Mouse (Mus musculus) liver, embryonic 13.5 days (tissue): ENCODE measurements at regions not wholly inside any gene's neighbourhood (a gene's known extent, or its start where the extent isn't known, plus 50 kb on each side); places are given as distances from the start of the nearest gene placed in this dataset.

ENCODE experiments used
- ATAC-seq: fragments of 200-750 bp; cut with Nextera tagmentation; 2 replicates; pipeline ENCODE4 v1.8.0; 2017; ENCODE audit warnings: low read depth, mild to moderate bottlenecking, moderate number of reproducible peaks, moderate library complexity
- DNase-seq: peaks from one replicate; pipeline ENCODE4 v3.0.0; 2022
- H3K27ac ChIP-seq: fragments of 300-500 bp; sonication (generic); 2 replicates; pipeline ENCODE4 v1.5.1; 2015; ENCODE audit warnings: moderate library complexity, mild to moderate bottlenecking, inconsistent platforms
- H3K27me3 ChIP-seq: fragments of 300-500 bp; sonication (generic); 2 replicates; pipeline ENCODE4 v1.6.1; 2015; ENCODE audit warnings: mild to moderate bottlenecking, inconsistent platforms
- H3K36me3 ChIP-seq: fragments of 300-500 bp; sonication (generic); 2 replicates; pipeline ENCODE4 v1.6.1; 2015; ENCODE audit warnings: mild to moderate bottlenecking, inconsistent platforms
- H3K4me1 ChIP-seq: fragments of 300-500 bp; sonication (generic); replicated peaks from 2 replicates; pipeline ENCODE4 v1.6.1; 2015; ENCODE audit warnings: inconsistent platforms
- H3K4me2 ChIP-seq: fragments of 300-500 bp; sonication (generic); 2 replicates; pipeline ENCODE4 v1.6.1; 2015; ENCODE audit warnings: inconsistent platforms, mild to moderate bottlenecking, moderate library complexity
- H3K4me3 ChIP-seq: fragments of 300-500 bp; sonication (generic); replicated peaks from 2 replicates; pipeline ENCODE4 v1.5.1; 2015; ENCODE audit warnings: mild to moderate bottlenecking, inconsistent platforms
- H3K9ac ChIP-seq: fragments of 300-500 bp; sonication (generic); 2 replicates; pipeline ENCODE4 v1.6.1; 2015; ENCODE audit warnings: mild to moderate bottlenecking, inconsistent platforms
- H3K9me3 ChIP-seq: fragments of 300-500 bp; sonication (generic); replicated peaks from 2 replicates; pipeline ENCODE4 v1.6.1; 2016; ENCODE audit warnings: inconsistent platforms
- WGBS: fragments of 180-500 bp; shearing (Covaris S2); methylation state at CpG from one replicate; pipeline ENCODE4 v1.1.7; 2015; ENCODE audit not compliant: insufficient replicate concordance; 5-methylcytosine and 5-hydroxymethylcytosine counted together

GRCm38 (mm10) chr3:149805345-149805744, 815.0 kb upstream of the Adgrl2 start:
- WGBS: 69% methylated on average over 6 of the region's 6 CpGs
- DNase-seq: no peak
- no peak overlapping the region for H3K4me2 ChIP-seq
- H3K9me3 ChIP-seq: no peaks in the 10 kb centered on the region
- ATAC-seq: no peak
- no peak overlapping the region for H3K9ac ChIP-seq
- no peak overlapping the region for H3K4me3 ChIP-seq
- H3K27ac ChIP-seq: no peak overlapping the region
- H3K27me3 ChIP-seq: no peaks in the 10 kb centered on the region
- no peaks in the 10 kb centered on the region for H3K36me3 ChIP-seq
- H3K4me1 ChIP-seq: no peaks in the 10 kb centered on the region

GRCm38 (mm10) chr3:149796123-149796522, 805.8 kb upstream of the Adgrl2 start:
- Histone ChIP-seq H3K9me3 (no peaks in the 10 kb centered on the region), H3K27me3 (no peaks in the 10 kb centered on the region), H3K4me3 (no peak overlapping the region), H3K27ac (no peak overlapping the region), H3K9ac (no peak overlapping the region), H3K4me2 (no peak overlapping the region), H3K36me3 (no peaks in the 10 kb centered on the region), H3K4me1 (no peaks in the 10 kb centered on the region)
- 33% methylated on average over 2 of the region's 2 CpGs for WGBS
- DNase-seq: no peak
- no peak for ATAC-seq

GRCm38 (mm10) chr3:149791593-149791992, 801.2 kb upstream of the Adgrl2 start:
- Histone ChIP-seq H3K9ac (no peak overlapping the region), H3K4me1 (no peaks in the 10 kb centered on the region), H3K27ac (no peak overlapping the region), H3K9me3 (no peaks in the 10 kb centered on the region), H3K36me3 (no peaks in the 10 kb centered on the region), H3K4me2 (no peak overlapping the region), H3K4me3 (no peak overlapping the region), H3K27me3 (no peaks in the 10 kb centered on the region)
- DNase-seq (no peak), ATAC-seq (no peak)
- 60% methylated on average over 2 of the region's 2 CpGs for WGBS

- Histone ChIP-seq H3K4me2 (no peak overlapping the region), H3K27me3 (no peaks in the 10 kb centered on the region), H3K4me3 (no peak overlapping the region), H3K4me1 (no peaks in the 10 kb centered on the region), H3K9ac (no peak overlapping the region), H3K9me3 (no peaks in the 10 kb centered on the region), H3K36me3 (no peaks in the 10 kb centered on the region), H3K27ac (no peak overlapping the region)
- DNase-seq (no peak), ATAC-seq (no peak)
- WGBS: 51% methylated on average over 2 of the region's 2 CpGs
These were observed 795.7 kb upstream of the Adgrl2 start for GRCm38 (mm10) chr3:149786096-149786495.

- WGBS: 59% methylated on average over 2 of the region's 2 CpGs
- H3K36me3 ChIP-seq: no peaks in the 10 kb centered on the region
- ATAC-seq (no peak), DNase-seq (no peak)
- H3K27ac ChIP-seq: no peak overlapping the region
- H3K9me3 ChIP-seq: no peaks in the 10 kb centered on the region
- H3K4me1 ChIP-seq: no peaks in the 10 kb centered on the region
- H3K27me3 ChIP-seq: no peaks in the 10 kb centered on the region
- H3K9ac ChIP-seq: no peak overlapping the region
- H3K4me3 ChIP-seq: no peak overlapping the region
- no peak overlapping the region for H3K4me2 ChIP-seq
These were observed 793.7 kb upstream of the Adgrl2 start for GRCm38 (mm10) chr3:149783903-149784608.

- Histone ChIP-seq H3K9ac (no peak overlapping the region), H3K4me1 (no peaks in the 10 kb centered on the region), H3K4me3 (no peak overlapping the region), H3K36me3 (no peaks in the 10 kb centered on the region), H3K9me3 (no peaks in the 10 kb centered on the region), H3K4me2 (no peak overlapping the region), H3K27me3 (no peaks in the 10 kb centered on the region), H3K27ac (no peak overlapping the region)
- 70% methylated on average over 2 of the region's 2 CpGs for WGBS
- DNase-seq: no peak
- ATAC-seq: no peak
These were observed 777.6 kb upstream of the Adgrl2 start for GRCm38 (mm10) chr3:149767847-149768421.

- no peak for DNase-seq
- WGBS: 65% methylated on average over 2 of the region's 2 CpGs
- no peak overlapping the region for H3K4me3 ChIP-seq
These were observed 770.9 kb upstream of the Adgrl2 start for GRCm38 (mm10) chr3:149761245-149761644.

GRCm38 (mm10) chr3:149757910-149758592, 767.7 kb upstream of the Adgrl2 start:
- no peak overlapping the region for H3K27ac ChIP-seq
- no peak overlapping the region for H3K4me3 ChIP-seq
- no peak overlapping the region for H3K4me2 ChIP-seq
- ATAC-seq (no peak), DNase-seq (no peak)
- no peaks in the 10 kb centered on the region for H3K9me3 ChIP-seq
- no peaks in the 10 kb centered on the region for H3K27me3 ChIP-seq
- H3K4me1 ChIP-seq: no peaks in the 10 kb centered on the region
- WGBS: 58% methylated on average over 6 of the region's 6 CpGs
- no peaks in the 10 kb centered on the region for H3K36me3 ChIP-seq
- H3K9ac ChIP-seq: no peak overlapping the region

More at GRCm38 (mm10) chr3:149761245-149761644, 770.9 kb upstream of the Adgrl2 start:
- no peak overlapping the region for H3K27ac ChIP-seq
- ATAC-seq: no peak
- no peaks in the 10 kb centered on the region for H3K4me1 ChIP-seq
- H3K9ac ChIP-seq: no peak overlapping the region
- H3K4me2 ChIP-seq: no peak overlapping the region
- no peaks in the 10 kb centered on the region for H3K27me3 ChIP-seq
- no peaks in the 10 kb centered on the region for H3K9me3 ChIP-seq
- H3K36me3 ChIP-seq: no peaks in the 10 kb centered on the region

GRCm38 (mm10) chr3:149736069-149736468, 745.7 kb upstream of the Adgrl2 start:
- no peak overlapping the region for H3K4me2 ChIP-seq
- DNase-seq (no peak), ATAC-seq (no peak)
- H3K27me3 ChIP-seq: no peaks in the 10 kb centered on the region
- no peaks in the 10 kb centered on the region for H3K9me3 ChIP-seq
- H3K4me1 ChIP-seq: no peaks in the 10 kb centered on the region
- 56% methylated on average over 3 of the region's 3 CpGs for WGBS
- no peak overlapping the region for H3K27ac ChIP-seq
- H3K9ac ChIP-seq: no peak overlapping the region
- H3K4me3 ChIP-seq: no peak overlapping the region
- no peaks in the 10 kb centered on the region for H3K36me3 ChIP-seq

GRCm38 (mm10) chr3:149726212-149726611, 735.9 kb upstream of the Adgrl2 start:
- Histone ChIP-seq H3K27ac (no peak overlapping the region), H3K4me1 (no peaks in the 10 kb centered on the region), H3K9ac (no peak overlapping the region), H3K36me3 (no peaks in the 10 kb centered on the region), H3K9me3 (no peaks in the 10 kb centered on the region), H3K27me3 (no peaks in the 10 kb centered on the region), H3K4me3 (no peak overlapping the region), H3K4me2 (no peak overlapping the region)
- WGBS: 70% methylated on average over 4 of the region's 4 CpGs
- ATAC-seq (no peak), DNase-seq (no peak)

GRCm38 (mm10) chr3:149724879-149725278, 734.5 kb upstream of the Adgrl2 start:
- Histone ChIP-seq H3K9me3 (no peaks in the 10 kb centered on the region), H3K27me3 (no peaks in the 10 kb centered on the region), H3K4me1 (no peaks in the 10 kb centered on the region), H3K9ac (no peak overlapping the region), H3K4me3 (no peak overlapping the region), H3K4me2 (no peak overlapping the region), H3K36me3 (no peaks in the 10 kb centered on the region), H3K27ac (no peak overlapping the region)
- 77% methylated on average over 3 of the region's 3 CpGs for WGBS
- ATAC-seq (no peak), DNase-seq (no peak)

- no peaks in the 10 kb centered on the region for H3K36me3 ChIP-seq
- H3K27me3 ChIP-seq: no peaks in the 10 kb centered on the region
- no peak overlapping the region for H3K27ac ChIP-seq
- no peak for DNase-seq
- H3K4me1 ChIP-seq: no peaks in the 10 kb centered on the region
- 70% methylated on average over 4 of the region's 4 CpGs for WGBS
- ATAC-seq: no peak
- H3K9ac ChIP-seq: no peak overlapping the region
- H3K4me3 ChIP-seq: no peak overlapping the region
- H3K9me3 ChIP-seq: no peaks in the 10 kb centered on the region
- H3K4me2 ChIP-seq: no peak overlapping the region
These were observed 731.5 kb upstream of the Adgrl2 start for GRCm38 (mm10) chr3:149721832-149722231.
